Comparison of ENCODE assay signal across 24 mouse cellular contexts in the genomic region with DNA sequence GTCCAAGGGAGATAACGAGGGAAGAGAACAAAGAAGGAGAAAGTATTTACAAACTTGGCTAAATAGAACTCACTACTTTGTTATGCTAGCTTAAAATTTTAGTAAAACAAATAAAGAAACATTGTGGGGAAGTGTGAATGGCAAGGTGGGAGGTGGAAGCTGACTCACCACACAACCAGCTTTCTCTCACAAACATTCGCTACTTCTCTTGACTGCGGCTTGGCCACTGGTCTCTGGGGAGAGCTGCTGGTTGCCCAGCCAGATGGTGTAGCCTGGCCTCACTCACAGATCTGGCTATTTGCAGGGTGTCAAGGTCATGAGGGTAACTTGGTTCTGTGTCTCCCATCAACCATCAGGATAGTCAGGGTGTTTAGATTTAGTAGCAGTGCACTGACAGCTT.
DNase-seq lines count a peak whose midpoint lies in the region; ATAC-seq lines count a peak whose summit lies in the region.
"Had no signal": no experiment of that assay in that cellular context is flagged by ENCODE, and none has a peak within 500 bp of the region (broad histone marks: within the 10 kb centered on the region; RNA-seq: fewer than 3 reads in every experiment).

No protein-coding gene starts in this region.

- 66% methylated on average over 3 of the region's 3 CpGs for WGBS in intestine, embryonic 15.5 days

- H3K27ac ChIP-seq in intestine, embryonic 15.5 days: no peak overlapping the region
- H3K27ac ChIP-seq: embryonic facial prominence, embryonic 12.5 days; hindbrain, embryonic 14.5 days; limb, embryonic 13.5 days; lung, embryonic 15.5 days; midbrain, embryonic 10.5 days had no signal

- no peak overlapping the region for H3K4me2 ChIP-seq in intestine, embryonic 15.5 days (replicated peaks)
- H3K4me2 ChIP-seq: embryonic facial prominence, embryonic 12.5 days; heart, embryonic 12.5 days; hindbrain, embryonic 14.5 days; limb, embryonic 13.5 days; liver, embryonic 11.5 days; lung, embryonic 15.5 days had no signal

- H3K4me1 ChIP-seq in intestine, embryonic 15.5 days (replicated peaks): no peaks in the 10 kb centered on the region
- H3K4me1 ChIP-seq: heart, embryonic 12.5 days; limb, embryonic 13.5 days; lung, embryonic 15.5 days had no signal

- no peaks in the 10 kb centered on the region for H3K27me3 ChIP-seq in intestine, embryonic 15.5 days (replicated peaks)
- H3K27me3 ChIP-seq: embryonic facial prominence, embryonic 12.5 days; heart, embryonic 12.5 days; limb, embryonic 13.5 days; lung, embryonic 15.5 days had no signal

- ATAC-seq in intestine, embryonic 15.5 days: no peak
- ATAC-seq: CD4-positive, CD25-positive, alpha-beta regulatory T cell, adult 4 months; forebrain, embryonic 16.5 days had no signal

- no peaks in the 10 kb centered on the region for H3K36me3 ChIP-seq in intestine, embryonic 15.5 days
- H3K36me3 ChIP-seq: embryonic facial prominence, embryonic 12.5 days; heart, embryonic 12.5 days; lung, embryonic 15.5 days; midbrain, embryonic 10.5 days had no signal

- peak; percentile 24 for DNase-seq in right cerebral cortex, adult 18-20 months
- no peak for DNase-seq in right cerebral cortex, postnatal 4 days
- peak; percentile 69 for DNase-seq in A20 (ENCODE audit: low read depth, low spot score)
- DNase-seq in Muller cell, postnatal 12 days (ENCODE audit: inconsistent ontology term): peak; percentile 35
- DNase-seq in left cerebral cortex, adult 11 months (ENCODE audit: low spot score): no peak
- DNase-seq: adrenal gland, postnatal 14 days; cerebellum, adult 11-12 months; cerebellum, adult 9-11 months; embryo, embryonic 11 days; gastrocnemius, postnatal 25 days; heart, adult 18-20 months; heart, postnatal 4 days; kidney, adult 11 months; kidney, postnatal 14 days had no signal

- H3K9ac ChIP-seq in intestine, embryonic 15.5 days: no peak overlapping the region
- H3K9ac ChIP-seq: embryonic facial prominence, embryonic 12.5 days; heart, embryonic 12.5 days; hindbrain, embryonic 14.5 days; limb, embryonic 13.5 days; lung, embryonic 15.5 days had no signal

- no peak overlapping the region for H3K4me3 ChIP-seq in intestine, embryonic 15.5 days (replicated peaks)
- H3K4me3 ChIP-seq: embryonic facial prominence, embryonic 12.5 days; heart, embryonic 12.5 days; limb, embryonic 13.5 days; lung, embryonic 15.5 days; midbrain, embryonic 10.5 days had no signal

- no peaks in the 10 kb centered on the region for H3K9me3 ChIP-seq in intestine, embryonic 15.5 days
- H3K9me3 ChIP-seq: embryonic facial prominence, embryonic 12.5 days; heart, embryonic 12.5 days; limb, embryonic 13.5 days; lung, embryonic 15.5 days; midbrain, embryonic 10.5 days had no signal

Comparison
In these comparisons a context has a peak if more than half of its experiments do, and no peak if none do; other contexts are left out.
1. DNase-seq: peak in right cerebral cortex, adult 18-20 months (single experiment), A20 (single experiment) and Muller cell, postnatal 12 days (single experiment); none in right cerebral cortex, postnatal 4 days (single experiment) and left cerebral cortex, adult 11 months (single experiment).